Mouse (Mus musculus) telencephalon, adult 2 months (tissue): ENCODE data around the gene Tmem168.

ENCODE experiments used
- DNase-seq: peaks from one replicate; pipeline ENCODE4 v3.0.0-alpha.2; 2011; ENCODE audit warnings: low read depth, low spot score

Tmem168 gene

DNA sequence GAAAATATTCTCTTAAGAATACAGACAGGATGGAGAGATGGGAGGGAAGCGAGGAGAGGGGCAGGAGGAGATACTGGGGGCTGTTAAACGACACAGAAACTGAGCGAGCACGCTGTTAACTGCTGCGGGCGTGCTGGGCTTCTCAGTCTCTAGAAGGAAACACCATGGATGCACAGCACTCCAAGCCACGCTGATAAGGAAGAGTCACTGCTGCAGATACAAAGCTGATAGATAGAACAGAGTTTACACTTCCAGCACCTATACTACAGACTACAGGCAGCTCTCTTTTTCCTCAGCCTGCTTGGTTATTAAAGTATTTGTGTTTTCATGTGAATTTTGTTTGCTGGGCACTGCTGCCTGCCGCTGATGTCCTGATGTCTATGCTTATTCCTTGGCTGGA, 21.7 kb downstream of the Tmem168 start:
- DNase-seq, result no peak

DNA sequence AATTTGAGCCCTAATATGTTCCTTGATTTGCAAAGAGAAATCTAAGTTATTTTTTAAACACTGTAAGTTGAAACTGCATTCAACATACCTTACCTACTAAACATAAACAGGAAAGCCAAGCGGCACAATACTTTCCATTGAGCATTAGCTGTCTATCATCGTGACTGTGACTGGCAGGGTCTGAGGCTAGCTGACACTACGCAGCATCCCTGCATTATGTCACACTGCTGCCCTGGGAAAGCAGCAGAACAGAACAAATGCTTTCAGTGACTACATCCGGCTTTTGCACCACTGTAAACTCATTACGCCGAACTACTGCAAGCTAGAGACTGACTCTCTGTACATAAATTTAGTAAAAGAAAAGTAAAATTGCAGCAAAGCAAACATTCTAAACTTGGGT, 23.1 kb downstream of the Tmem168 start:
- DNase-seq, result no peak

DNA sequence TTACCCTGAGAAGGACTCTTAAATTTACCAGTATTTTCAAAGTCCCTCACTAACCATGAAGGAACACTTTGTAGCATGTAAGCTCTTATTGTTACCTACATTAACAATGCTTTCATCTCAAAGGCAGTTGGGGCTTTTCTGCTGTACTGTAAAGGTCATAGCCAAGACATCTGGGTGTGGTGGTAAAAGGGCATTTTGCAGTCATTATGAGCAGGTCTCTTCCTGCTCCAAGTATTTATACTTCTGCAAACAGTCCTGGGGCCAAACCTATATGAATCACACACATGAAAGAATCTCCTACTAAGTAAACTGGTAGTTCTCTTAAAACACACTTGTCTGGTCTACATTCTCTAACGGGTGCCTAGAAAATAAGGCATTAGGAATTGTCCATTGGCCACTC, 25.8 kb downstream of the Tmem168 start:
- DNase-seq, result no peak

DNA sequence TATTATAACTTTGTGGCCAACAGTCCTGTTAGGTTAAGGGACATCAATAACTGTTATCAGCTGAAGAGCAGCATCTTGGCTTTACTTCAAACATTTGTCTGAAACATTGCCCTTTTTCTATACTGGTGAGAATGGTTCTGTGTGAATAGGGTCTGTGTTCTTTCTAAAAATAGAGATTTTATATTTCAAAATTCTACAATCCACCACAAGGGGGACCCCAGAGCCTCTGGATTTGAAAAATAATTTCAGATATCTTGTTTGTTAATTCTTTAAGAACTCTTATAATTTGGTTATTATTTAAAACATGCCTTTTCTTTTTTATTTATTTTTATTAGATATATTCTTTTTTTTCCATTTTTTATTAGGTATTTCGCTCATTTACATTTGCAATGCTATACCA, 42.2 kb downstream of the Tmem168 start:
- DNase-seq, result no peak

DNA sequence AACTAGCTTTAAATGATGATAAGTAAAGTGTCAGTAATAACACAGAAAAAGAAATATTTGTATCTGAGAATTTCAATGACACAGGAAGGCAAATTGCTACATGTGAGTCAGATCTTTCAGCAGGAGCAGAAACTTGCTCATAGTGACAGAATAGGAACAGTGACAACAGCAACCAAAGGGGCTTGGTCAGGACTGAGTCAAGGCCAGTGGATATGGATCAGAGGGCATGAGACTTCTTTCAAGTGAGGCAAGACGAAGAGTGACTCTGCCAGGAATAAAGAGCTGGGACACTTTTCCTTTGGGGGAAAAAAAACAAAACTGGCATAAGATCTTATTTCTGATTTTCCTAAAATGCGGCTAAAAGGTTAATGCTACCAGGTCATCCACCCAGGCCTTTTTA, 52.6 kb downstream of the Tmem168 start:
- no peak for DNase-seq

DNA sequence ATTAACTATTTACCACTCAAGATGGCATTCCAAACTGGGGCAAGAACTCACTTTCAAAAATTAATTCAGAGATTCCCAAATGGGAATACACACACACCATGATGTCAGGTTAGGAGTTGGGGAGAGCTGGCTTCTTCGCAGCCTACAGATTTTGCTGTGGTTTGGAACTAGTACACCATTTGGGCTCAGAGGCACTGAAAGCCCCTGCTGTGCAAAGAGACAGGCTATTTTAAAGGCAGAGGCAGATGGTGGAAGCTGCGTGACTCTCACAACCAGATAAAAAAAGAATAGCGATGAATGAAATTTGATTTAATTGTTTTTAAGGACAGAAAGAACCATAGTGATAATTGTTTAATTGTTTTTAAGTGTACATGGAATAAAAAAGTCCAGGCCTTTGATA, 66.1 kb downstream of the Tmem168 start:
- peak; percentile 31 for DNase-seq

DNA sequence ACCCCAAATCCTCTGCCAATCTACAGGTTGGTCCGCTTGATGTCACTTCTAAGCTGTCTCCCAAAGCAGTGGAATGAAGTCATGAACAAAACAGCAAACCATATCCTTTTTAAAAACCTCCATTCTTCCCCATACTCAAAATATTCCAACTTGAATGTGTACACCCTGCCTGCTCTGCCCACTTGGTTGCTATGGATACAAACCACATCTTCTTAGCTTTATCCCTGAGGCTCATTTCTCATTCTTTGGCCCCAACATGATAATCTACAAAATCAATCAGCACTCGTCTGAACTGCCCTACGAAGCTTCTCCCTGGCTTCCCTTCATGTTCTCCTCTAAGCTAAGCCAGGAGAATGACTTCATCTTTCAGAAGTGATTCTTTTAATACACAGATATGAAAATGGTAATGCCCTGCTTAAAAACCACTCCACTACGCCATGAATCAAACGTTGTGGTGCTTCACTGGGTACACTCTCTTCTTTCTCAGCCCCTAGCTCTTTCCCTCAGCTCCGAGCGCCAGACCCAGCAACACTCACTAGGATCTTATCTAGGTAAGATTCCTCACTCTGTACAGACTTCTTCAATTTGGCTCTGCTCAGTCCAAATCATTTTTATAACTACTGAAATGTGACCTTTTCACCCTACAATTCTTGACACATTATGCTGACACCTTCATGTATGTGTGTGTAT, 70.5 kb downstream of the Tmem168 start:
- DNase-seq, result peak; percentile 23
